Mouse (Mus musculus) urinary bladder, postnatal 4 days (tissue): ENCODE data around the gene Nus1.
A peak's percentile ranks its signal among the peaks of the same experiment; 100 is the strongest.

Experiments used
- DNase-seq, 2 experiments: peaks; one replicate each; pipeline ENCODE4 v3.0.0; 2021 to 2022; ENCODE audit warnings: low spot score in 2 of 2

Nus1 gene

DNA sequence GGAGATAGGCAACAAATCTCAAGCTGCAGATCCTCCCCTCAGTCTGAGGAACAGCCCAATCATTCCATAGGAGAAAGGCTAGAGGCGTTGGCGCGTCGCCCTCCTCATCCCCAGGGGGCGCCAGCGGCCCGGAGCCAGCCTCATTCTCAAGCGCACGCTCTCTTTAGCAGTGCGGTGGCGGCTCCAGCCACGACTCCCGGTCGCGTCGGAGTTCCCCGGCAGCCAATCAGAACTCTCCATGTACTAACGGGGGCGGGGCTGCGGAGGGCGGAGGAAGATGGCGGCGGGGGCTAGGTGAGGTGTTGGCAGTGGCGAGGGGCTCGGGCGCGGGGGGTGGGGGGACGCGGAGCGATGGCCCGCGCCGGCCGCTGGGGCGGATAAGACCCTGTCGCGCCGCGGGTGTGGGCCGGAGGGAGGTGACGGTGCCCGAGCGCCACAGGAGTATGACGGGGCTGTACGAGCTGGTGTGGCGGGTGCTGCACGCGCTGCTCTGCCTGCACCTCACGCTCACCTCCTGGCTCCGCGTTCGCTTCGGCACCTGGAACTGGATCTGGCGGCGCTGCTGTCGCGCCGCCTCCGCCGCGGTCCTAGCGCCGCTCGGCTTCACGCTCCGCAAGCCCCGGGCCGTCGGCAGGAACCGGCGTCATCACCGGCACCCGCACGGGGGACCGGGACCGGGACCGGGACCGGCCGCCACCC lies at the start of gene Nus1:
Gene Nus1, plus strand, starts transcription at position 249 of the 699 bp plus-strand sequence.
- peak; percentile 95 to 97 for DNase-seq

DNA sequence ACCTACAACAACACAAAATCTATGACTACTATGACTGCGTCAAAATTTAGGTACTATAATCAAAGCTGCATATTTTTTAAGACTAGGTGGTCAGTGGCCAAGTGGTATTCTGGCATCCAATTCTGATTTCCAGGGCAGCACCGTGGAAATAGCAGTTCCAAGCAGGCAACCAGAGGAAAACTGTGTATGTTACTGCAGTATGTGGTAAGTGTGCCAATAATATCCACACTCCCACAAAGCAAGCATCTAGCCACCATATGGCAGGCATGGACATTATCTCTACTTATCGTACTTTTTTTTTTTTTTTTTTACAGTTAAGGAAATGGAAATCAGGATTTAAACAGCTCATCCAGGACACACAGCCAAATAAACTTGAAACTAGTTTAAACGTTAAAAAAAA lies 49.0 kb upstream of the Nus1 start:
- DNase-seq, result no peak

DNA sequence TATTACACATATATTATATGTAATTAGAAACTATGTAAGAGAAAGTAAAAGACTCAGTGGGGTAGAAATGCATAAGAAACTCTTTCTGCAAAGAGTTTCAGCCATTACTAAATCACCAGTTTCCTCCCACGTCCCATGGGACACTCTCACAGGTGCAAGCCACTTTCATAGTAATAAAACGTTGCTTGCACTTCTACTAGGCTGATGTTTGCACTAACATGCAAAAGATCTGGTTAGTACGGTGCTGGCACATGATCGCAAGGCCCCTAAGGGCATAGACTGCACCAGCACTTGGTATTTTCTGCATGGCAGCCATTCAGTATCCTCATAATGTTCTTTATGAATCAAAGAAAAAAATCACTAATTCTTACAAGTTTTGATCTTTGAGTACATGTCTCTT lies 43.5 kb upstream of the Nus1 start:
- no peak for DNase-seq

- no peak for DNase-seq
These were observed 42.7 kb upstream of the Nus1 start for GRCm38 (mm10) chr10:52374651-52375050.

GRCm38 (mm10) chr10:52376422-52376821 lies 40.9 kb upstream of the Nus1 start:
- DNase-seq, result no peak

DNA sequence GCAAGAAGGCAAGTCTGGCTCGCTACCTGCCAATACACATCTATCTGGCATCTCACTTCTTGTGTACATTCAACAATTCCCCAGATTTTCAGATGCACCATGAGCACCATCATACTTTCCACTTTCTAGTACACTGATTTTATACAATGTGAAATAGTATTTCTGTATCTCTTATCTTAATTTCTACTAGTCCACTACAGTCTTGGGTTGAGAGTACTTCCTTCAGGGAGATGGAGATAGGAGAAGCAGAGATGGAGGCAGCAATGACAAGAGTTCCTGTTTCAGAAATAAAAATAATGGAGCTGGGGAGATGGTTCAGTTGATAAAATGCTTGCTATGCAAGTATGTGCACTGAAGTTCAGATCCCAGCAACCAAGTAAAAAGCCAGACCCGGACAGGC lies 39.5 kb upstream of the Nus1 start:
- DNase-seq, result no peak

DNA sequence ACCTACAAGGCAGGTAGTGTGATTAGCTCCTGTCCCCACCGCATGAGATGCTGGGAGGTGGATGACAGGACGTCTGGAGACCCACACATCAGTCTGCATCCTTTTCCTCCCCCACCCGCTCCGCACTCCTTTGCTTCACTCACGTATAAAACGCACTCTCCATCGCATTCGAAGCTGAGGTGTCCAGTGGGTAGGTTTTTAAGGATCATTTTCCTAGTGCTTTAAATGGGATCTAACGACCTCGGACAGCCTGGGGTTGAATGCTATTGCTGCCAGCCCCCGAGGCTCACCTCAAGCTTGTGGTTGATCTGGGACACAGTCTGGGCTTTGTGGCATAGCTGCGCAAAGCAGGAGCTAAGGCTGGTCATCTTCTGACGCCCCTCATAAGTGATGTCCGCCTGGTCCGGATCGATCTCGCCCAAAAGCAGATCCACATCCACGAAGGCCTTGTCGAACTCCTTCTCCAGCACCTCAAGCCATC lies 36.0 kb upstream of the Nus1 start:
- DNase-seq, result no peak

- DNase-seq, result peak; percentile 94 to 96
These were observed 35.3 kb upstream of the Nus1 start, which contains the start of gene Gopc for GRCm38 (mm10) chr10:52381845-52382591. Gopc (minus strand) TSS chr10:52382124.

GRCm38 (mm10) chr10:52383022-52383421 lies 34.3 kb upstream of the Nus1 start:
- DNase-seq, result no peak

- DNase-seq, result no peak
These were observed 33.8 kb upstream of the Nus1 start for GRCm38 (mm10) chr10:52383522-52383921.

DNA sequence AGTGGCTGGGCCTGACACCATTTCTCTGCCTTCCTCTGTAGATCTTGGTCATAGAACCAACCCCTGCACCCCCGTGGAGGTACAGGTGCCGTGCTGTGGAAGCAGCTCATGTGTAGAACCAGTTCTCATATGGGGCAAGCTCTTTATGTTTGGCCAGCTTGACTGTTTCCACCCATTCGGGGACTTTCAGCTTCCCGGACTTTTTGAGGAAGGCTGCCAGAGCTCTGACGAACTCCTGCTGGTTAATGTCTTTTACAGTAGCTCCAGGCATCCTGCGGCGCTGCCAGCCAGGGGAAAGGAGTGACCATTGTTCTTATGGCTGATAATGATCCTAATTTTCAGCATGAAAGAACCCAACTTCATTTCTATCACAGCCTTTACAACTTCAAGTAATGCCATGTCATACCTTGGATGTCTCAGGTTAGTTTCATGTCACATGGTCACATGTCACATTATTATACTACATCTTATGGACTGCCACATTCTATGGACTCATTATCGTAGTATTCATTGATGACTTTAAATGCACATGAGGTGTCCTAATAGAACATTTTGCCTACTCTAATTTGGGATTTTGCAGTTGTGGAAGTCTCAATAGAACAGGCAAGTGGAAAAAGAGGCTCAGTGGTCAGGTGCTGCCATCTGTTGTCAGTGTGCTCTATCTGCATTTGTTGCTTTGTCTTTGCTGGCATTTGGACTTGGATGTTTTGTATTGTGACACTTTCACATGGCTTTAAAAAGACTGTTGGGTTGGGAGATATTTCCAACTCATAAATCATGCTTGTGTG lies 32.3 kb upstream of the Nus1 start:
- no peak for DNase-seq

- DNase-seq, result no peak
These were observed 30.2 kb upstream of the Nus1 start for GRCm38 (mm10) chr10:52387192-52387591.

DNA sequence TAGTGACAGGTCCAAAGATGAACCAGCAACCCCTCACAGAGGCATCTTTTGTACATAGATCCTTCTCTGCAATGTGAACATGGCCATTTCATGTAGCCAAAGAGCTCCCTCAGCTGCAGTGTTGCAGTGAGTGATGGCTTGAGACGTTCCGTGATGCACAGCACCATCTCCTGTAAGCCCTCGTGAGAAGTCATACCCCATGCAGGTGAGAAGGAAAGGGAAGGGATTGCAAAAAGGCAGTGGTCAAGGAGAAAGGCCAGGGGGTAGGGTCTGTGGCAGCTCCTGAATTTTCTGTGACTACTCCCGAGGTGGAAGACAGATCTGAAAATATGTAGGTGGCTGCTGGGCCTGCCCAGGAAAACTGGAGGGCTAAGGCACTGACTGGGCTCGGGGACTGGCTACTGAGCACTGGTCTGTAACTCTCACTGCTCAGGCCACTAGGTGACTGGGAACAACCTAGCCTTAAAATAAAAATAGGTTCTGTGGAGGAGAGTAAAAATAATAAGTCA lies 28.4 kb upstream of the Nus1 start, which contains the start of gene Nepn:
Gene Nepn, plus strand, starts transcription at position 51 of the 509 bp plus-strand sequence.
- DNase-seq, result no peak

GRCm38 (mm10) chr10:52389438-52389837 lies 27.9 kb upstream of the Nus1 start:
- no peak for DNase-seq

DNA sequence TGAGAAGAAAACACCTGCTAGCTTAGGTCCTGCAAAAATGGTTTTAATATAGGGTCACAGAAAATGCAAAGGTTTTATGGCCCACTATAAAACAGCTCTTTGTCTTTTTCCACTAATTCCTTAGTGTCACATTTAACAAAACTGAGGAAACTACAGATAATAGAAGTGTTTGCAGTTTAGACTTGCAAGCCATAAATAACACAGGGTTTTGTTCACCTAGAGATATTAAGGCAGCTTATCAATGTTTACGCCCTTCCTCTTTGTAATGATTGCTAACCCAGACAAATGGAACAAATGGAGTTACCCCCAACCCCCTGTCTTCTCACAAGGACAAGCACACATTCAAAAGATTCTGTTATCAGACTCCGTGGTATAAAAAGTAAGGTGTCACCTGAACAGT lies 26.1 kb upstream of the Nus1 start:
- no peak for DNase-seq

GRCm38 (mm10) chr10:52396647-52397046 lies 20.7 kb upstream of the Nus1 start:
- DNase-seq, result no peak

- no peak for DNase-seq
These were observed 18.6 kb upstream of the Nus1 start for GRCm38 (mm10) chr10:52398715-52399114.

DNA sequence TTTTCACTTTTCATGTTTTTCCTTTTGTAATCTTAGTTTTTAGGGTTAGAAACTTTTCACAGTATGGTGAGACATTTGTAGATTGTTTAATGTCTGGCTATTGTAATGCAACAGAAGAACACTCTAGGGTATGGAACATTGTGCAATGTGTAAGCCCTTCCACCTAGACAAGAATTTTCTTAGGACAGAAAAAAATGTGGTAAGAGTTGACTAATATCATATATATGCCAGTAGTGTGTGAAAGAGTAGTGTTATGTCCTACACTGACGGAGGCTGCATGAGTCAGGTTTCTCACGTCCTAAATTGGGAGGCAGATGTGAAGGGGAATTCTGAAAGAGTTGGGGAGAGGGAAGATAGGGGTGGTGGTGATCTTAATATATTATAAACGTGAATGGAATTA lies 17.6 kb upstream of the Nus1 start:
- DNase-seq, result no peak

GRCm38 (mm10) chr10:52405160-52405559 lies 12.2 kb upstream of the Nus1 start:
- no peak for DNase-seq

- no peak for DNase-seq
These were observed 9.8 kb upstream of the Nus1 start for GRCm38 (mm10) chr10:52407526-52407925.

DNA sequence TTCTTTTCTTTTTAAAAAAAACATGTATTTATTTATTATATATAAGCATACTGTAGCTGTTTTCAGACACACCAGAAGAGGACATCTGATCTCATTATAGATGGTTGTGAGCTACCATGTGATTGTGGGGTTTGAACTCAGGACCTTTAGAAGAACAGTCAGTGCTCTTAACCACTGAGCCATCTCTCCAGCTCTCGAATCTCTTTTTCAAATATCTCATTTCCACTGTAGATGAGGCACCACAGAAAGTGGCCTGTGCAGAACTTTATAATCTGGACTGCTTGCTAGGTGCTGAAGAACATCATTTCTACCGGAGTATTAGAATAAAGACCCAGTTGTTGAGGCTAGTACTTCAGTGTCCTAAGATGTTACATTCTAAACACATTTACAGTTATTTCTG lies 2.3 kb upstream of the Nus1 start:
- no peak for DNase-seq

- no peak for DNase-seq
These were observed 889 bp upstream of the Nus1 start for GRCm38 (mm10) chr10:52416458-52416857.
